14 mouse cellular contexts compared by ENCODE assay signal in the genomic region with DNA sequence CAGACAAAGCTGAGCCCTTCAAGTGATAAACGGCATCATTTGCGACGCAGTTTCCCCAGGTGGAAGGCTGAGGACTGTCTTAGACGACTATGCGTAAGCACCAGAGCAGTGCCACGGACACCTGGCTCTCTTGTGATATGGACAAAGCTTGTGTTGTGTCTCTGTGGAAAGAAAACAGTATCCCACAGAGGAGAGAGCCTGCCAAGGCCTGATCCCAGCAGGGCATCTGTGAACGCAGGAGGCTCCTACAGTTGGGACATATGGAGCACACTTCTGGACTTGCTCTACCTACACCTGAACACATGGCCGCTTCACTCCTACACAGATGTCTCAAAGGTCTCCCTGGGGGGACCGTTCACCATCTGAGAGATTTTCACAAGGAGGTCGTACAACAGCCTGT. TPM values are rescaled to one million over a fixed set of nuclear protein-coding genes. Genes with fewer than 3 reads are reported as not detected.
DNase-seq lines count a peak whose midpoint lies in the region; ATAC-seq and TF ChIP-seq lines count a peak whose summit lies in the region.
"Had no signal": no experiment of that assay in that cellular context is flagged by ENCODE, and none has a peak within 500 bp of the region (broad histone marks: within the 10 kb centered on the region; RNA-seq: fewer than 3 reads in every experiment).

No protein-coding gene starts in this region.

- no peak overlapping the region for H3K27ac ChIP-seq in neural tube, embryonic 13.5 days (replicated peaks)
- no peak overlapping the region for H3K27ac ChIP-seq in neural tube, embryonic 15.5 days (replicated peaks)
- H3K27ac ChIP-seq in cerebellum, adult 2 months (ENCODE audit: insufficient read depth, low read length) = peak overlapping the region; percentile 61
- no peak overlapping the region for H3K27ac ChIP-seq in limb, embryonic 10.5 days
- H3K27ac ChIP-seq: embryonic facial prominence, embryonic 10.5 days; stomach, postnatal 0 days had no signal

- peak; percentile 88 to 91 for DNase-seq in cerebellum, adult 2 months
- peak; percentile 76 to 83 for DNase-seq in cerebellum, postnatal 36 days
- no peak for DNase-seq in limb, embryonic 10.5 days (ENCODE audit: low spot score)
- no peak for DNase-seq in kidney, postnatal 10 days
- DNase-seq in left cerebral cortex, adult 8-10 months (ENCODE audit: low spot score in 2 of 2) = no peak
- DNase-seq: gastrocnemius, postnatal 14 days; lung, adult 2 months had no signal

- no peak overlapping the region for H3K4me2 ChIP-seq in neural tube, embryonic 13.5 days
- H3K4me2 ChIP-seq in neural tube, embryonic 15.5 days = no peak overlapping the region

- H3K4me1 ChIP-seq in neural tube, embryonic 13.5 days (replicated peaks) = peaks cover 20% of the 10 kb centered on the region
- H3K4me1 ChIP-seq in neural tube, embryonic 15.5 days = peaks cover 9% of the 10 kb centered on the region
- peaks cover 20% of the 10 kb centered on the region for H3K4me1 ChIP-seq in cerebellum, adult 2 months (ENCODE audit: control insufficient read depth, insufficient read depth, low read length)
- peaks cover 9% of the 10 kb centered on the region; the same call in 1 of the 2 replicates for H3K4me1 ChIP-seq in limb, embryonic 10.5 days

- 0 out of 2 replicates have a peak, but pooled peaks have one; percentile 6 for TF ChIP-seq POLR2A in cerebellum, adult 2 months (IDR thresholded peaks at IDR 0.05; ENCODE audit: borderline replicate concordance, insufficient read depth, low read length)

- WGBS in neural tube, embryonic 13.5 days = 56% methylated on average over 10 of the region's 10 CpGs
- 58% methylated on average over 10 of the region's 10 CpGs for WGBS in neural tube, embryonic 15.5 days
- 7% methylated on average over 10 of the region's 10 CpGs for WGBS in cerebellum, adult 2 months
- WGBS in limb, embryonic 10.5 days = 83% methylated on average over 10 of the region's 10 CpGs

- no peaks in the 10 kb centered on the region for H3K9me3 ChIP-seq in neural tube, embryonic 13.5 days
- H3K9me3 ChIP-seq in neural tube, embryonic 15.5 days (replicated peaks) = no peaks in the 10 kb centered on the region
- H3K9me3 ChIP-seq in limb, embryonic 10.5 days (replicated peaks) = no peaks in the 10 kb centered on the region
- H3K9me3 ChIP-seq: embryonic facial prominence, embryonic 10.5 days had no signal

- no peak overlapping the region for H3K4me3 ChIP-seq in neural tube, embryonic 13.5 days
- no peak overlapping the region for H3K4me3 ChIP-seq in neural tube, embryonic 15.5 days (replicated peaks)
- H3K4me3 ChIP-seq in cerebellum, adult 2 months (replicated peaks; ENCODE audit: insufficient read depth, low read depth, low read length) = no peak overlapping the region
- H3K4me3 ChIP-seq in limb, embryonic 10.5 days = no peak overlapping the region
- H3K4me3 ChIP-seq: embryonic facial prominence, embryonic 10.5 days had no signal

- H3K27me3 ChIP-seq in neural tube, embryonic 13.5 days = no peaks in the 10 kb centered on the region
- no peaks in the 10 kb centered on the region for H3K27me3 ChIP-seq in neural tube, embryonic 15.5 days (replicated peaks)
- H3K27me3 ChIP-seq in cerebellum, adult 2 months (ENCODE audit: control insufficient read depth, insufficient read depth, low read length) = no peaks in the 10 kb centered on the region
- H3K27me3 ChIP-seq in limb, embryonic 10.5 days (ENCODE audit: low read depth, poor library complexity, severe bottlenecking) = no peaks in the 10 kb centered on the region

- TF ChIP-seq CTCF in cerebellum, adult 2 months (IDR thresholded peaks at IDR 0.05; ENCODE audit: borderline replicate concordance, insufficient read depth, low read depth, low read length) = no peak

- no peak overlapping the region for H3K9ac ChIP-seq in neural tube, embryonic 13.5 days
- H3K9ac ChIP-seq in neural tube, embryonic 15.5 days (replicated peaks) = no peak overlapping the region

- 0 out of 2 replicates have a peak, but pooled peaks have one; percentile 27 for ATAC-seq in neural tube, embryonic 13.5 days (ENCODE audit: low read depth)
- ATAC-seq in neural tube, embryonic 15.5 days (ENCODE audit: low FRiP score) = no peak
- ATAC-seq in monocyte, adult 5-6 weeks (replicated peaks; ENCODE audit: insufficient number of reproducible peaks, low FRiP score, low TSS enrichment, poor library complexity, severe bottlenecking) = 0 out of 2 replicates have a peak, but pooled peaks have one; percentile 25
- ATAC-seq: inflammation-experienced regulatory T-cells, adult 6 months; midbrain, embryonic 16.5 days had no signal

- H3K36me3 ChIP-seq in neural tube, embryonic 13.5 days = no peaks in the 10 kb centered on the region
- H3K36me3 ChIP-seq in neural tube, embryonic 15.5 days = no peaks in the 10 kb centered on the region
- no peaks in the 10 kb centered on the region for H3K36me3 ChIP-seq in limb, embryonic 10.5 days
- H3K36me3 ChIP-seq: embryonic facial prominence, embryonic 10.5 days had no signal

RNA-seq across cellular contexts. Expression of a gene that starts 15.1 kb away (rescaled TPM):
- polyA plus RNA-seq in neural tube, embryonic 13.5 days (2015; fragmentation: Nextera tagmentation; extraction: Ambion mirVana) = 11.5 TPM in 2 replicates
- 8.8 and 9.0 TPM in 2 replicates for polyA plus RNA-seq in neural tube, embryonic 15.5 days (2015; fragmentation: Nextera tagmentation; extraction: Ambion mirVana)
- 10.0 and 10.6 TPM in 2 replicates for polyA plus RNA-seq in cerebellum, adult 2 months (2012; rRNA removed)
- 21.5 to 30.2 TPM (median 25.1 TPM) in 3 replicates for total RNA-seq in monocyte, adult 5-6 weeks (2017)
- 2.3 and 3.2 TPM in 2 replicates for polyA plus RNA-seq in limb, embryonic 10.5 days (2016; fragmentation: Nextera tagmentation; extraction: Ambion mirVana)
- 10 to 100 TPM; 22.3 to 28.5 (median 23.2) TPM for total RNA-seq in left cerebral cortex, adult 8-10 months (2022)

Comparison
In these comparisons a context has a peak if more than half of its experiments do, and no peak if none do; other contexts are left out.
1. DNase-seq: peak in cerebellum, adult 2 months (2 of 2) and cerebellum, postnatal 36 days (2 of 2); none in limb, embryonic 10.5 days (single experiment), kidney, postnatal 10 days (single experiment) and left cerebral cortex, adult 8-10 months (0 of 2).